Mouse (Mus musculus) T-cell, adult 66 days (primary cell): ENCODE data around the gene Ubqln2. TPM values are rescaled to one million over a fixed set of nuclear protein-coding genes. Genes with fewer than 3 reads are reported as not detected.

Source experiments
- total RNA-seq, 2 experiments: library from RNA; stranded (reverse); gene quantifications; 3 replicates in 1 of 2; 4 replicates in 1 of 2; pipeline ENCODE4 v1.2.4; 2023

Gene Ubqln2
- 10 to 100 TPM; 49.0 to 51.9 TPM for total RNA-seq

GRCm38 (mm10) chrX:153497688-153498516, at the start of gene Ubqln2:
Gene Ubqln2, plus strand, starts transcription at chrX:153498227.

Other genes starting within 250 kb of the Ubqln2 start
- gene Cypt3, start 60.4 kb downstream of the Ubqln2 start, total RNA-seq = not detected
- gene Kctd12b, start 198.2 kb downstream of the Ubqln2 start, total RNA-seq = 1 to 10 TPM; 1.5 to 2.2 TPM
- gene Nbdy, start 225.4 kb downstream of the Ubqln2 start, total RNA-seq = 10 to 100 TPM; 22.1 to 23.8 TPM